Mouse (Mus musculus): ENCODE results near the gene Hmgcs2.

Gene Hmgcs2

GRCm38 (mm10) chr3:98339097-98339705, 59.0 kb downstream of the Hmgcs2 start:
- DNase-seq (ENCODE audit: low spot score): peak; percentile 75

GRCm38 (mm10) chr3:98339706-98340109, 59.5 kb downstream of the Hmgcs2 start, which contains the start of gene Phgdh:
TSS of gene Phgdh (minus strand) at chr3:98339990.
- peak; percentile 93 for DNase-seq (ENCODE audit: low spot score)

- DNase-seq (ENCODE audit: low spot score): no peak
These were observed 60.8 kb downstream of the Hmgcs2 start for GRCm38 (mm10) chr3:98340818-98341594.

- no peak for DNase-seq (ENCODE audit: low spot score)
These were observed 63.0 kb downstream of the Hmgcs2 start for GRCm38 (mm10) chr3:98343235-98343634.

GRCm38 (mm10) chr3:98348106-98348505, 67.9 kb downstream of the Hmgcs2 start:
- DNase-seq (ENCODE audit: low spot score): no peak

- peak; percentile 80 for DNase-seq (ENCODE audit: low spot score)
These were observed 68.5 kb downstream of the Hmgcs2 start for GRCm38 (mm10) chr3:98348705-98349104.

- DNase-seq (ENCODE audit: low spot score): no peak
These were observed 73.7 kb downstream of the Hmgcs2 start for GRCm38 (mm10) chr3:98353892-98354291.

- no peak for DNase-seq (ENCODE audit: low spot score)
These were observed 75.2 kb downstream of the Hmgcs2 start for GRCm38 (mm10) chr3:98355344-98356025.

- DNase-seq (ENCODE audit: low spot score): no peak
These were observed 75.8 kb downstream of the Hmgcs2 start for GRCm38 (mm10) chr3:98356026-98356365.

- DNase-seq (ENCODE audit: low spot score): no peak
These were observed 76.6 kb downstream of the Hmgcs2 start for GRCm38 (mm10) chr3:98356632-98357370.
